Mouse (Mus musculus): ENCODE results near the gene Ece1.

The Ece1 gene

GRCm38 (mm10) chr4:137855741-137856341 is 6.2 kb upstream of the Ece1 start:
- DNase-seq (ENCODE audit: low read depth, low spot score): no peak

GRCm38 (mm10) chr4:137857116-137857515 is 4.9 kb upstream of the Ece1 start:
- peak; percentile 58 for DNase-seq (ENCODE audit: low read depth, low spot score)

- DNase-seq (ENCODE audit: low read depth, low spot score): no peak
Observed at GRCm38 (mm10) chr4:137858371-137858770, 3.7 kb upstream of the Ece1 start.

GRCm38 (mm10) chr4:137861461-137862011 is 501 bp upstream of the Ece1 start:
- DNase-seq (ENCODE audit: low read depth, low spot score): no peak

- DNase-seq (ENCODE audit: low read depth, low spot score): no peak
Observed at GRCm38 (mm10) chr4:137862516-137863240, 641 bp downstream of the Ece1 start.

GRCm38 (mm10) chr4:137864031-137864430 is 2.0 kb downstream of the Ece1 start:
- DNase-seq (ENCODE audit: low read depth, low spot score): no peak

- DNase-seq (ENCODE audit: low read depth, low spot score): no peak
Observed at GRCm38 (mm10) chr4:137864769-137865168, 2.7 kb downstream of the Ece1 start.

- DNase-seq (ENCODE audit: low read depth, low spot score): no peak
Observed at GRCm38 (mm10) chr4:137865221-137865641, 3.2 kb downstream of the Ece1 start.

- no peak for DNase-seq (ENCODE audit: low read depth, low spot score)
Observed at GRCm38 (mm10) chr4:137866206-137866863, 4.3 kb downstream of the Ece1 start.

- no peak for DNase-seq (ENCODE audit: low read depth, low spot score)
Observed at GRCm38 (mm10) chr4:137867225-137867624, 5.2 kb downstream of the Ece1 start.

GRCm38 (mm10) chr4:137867675-137868257 is 5.7 kb downstream of the Ece1 start:
- DNase-seq (ENCODE audit: low read depth, low spot score): no peak

GRCm38 (mm10) chr4:137869667-137870274 is 7.7 kb downstream of the Ece1 start:
- DNase-seq (ENCODE audit: low read depth, low spot score): no peak

- no peak for DNase-seq (ENCODE audit: low read depth, low spot score)
Observed at GRCm38 (mm10) chr4:137870979-137871378, 8.9 kb downstream of the Ece1 start.

- no peak for DNase-seq (ENCODE audit: low read depth, low spot score)
Observed at GRCm38 (mm10) chr4:137871431-137871830, 9.4 kb downstream of the Ece1 start.

GRCm38 (mm10) chr4:137874337-137874736 is 12.3 kb downstream of the Ece1 start:
- DNase-seq (ENCODE audit: low read depth, low spot score): no peak

- no peak for DNase-seq (ENCODE audit: low read depth, low spot score)
Observed at GRCm38 (mm10) chr4:137874826-137875225, 12.8 kb downstream of the Ece1 start.

- no peak for DNase-seq (ENCODE audit: low read depth, low spot score)
Observed at GRCm38 (mm10) chr4:137875466-137876092, 13.5 kb downstream of the Ece1 start.

GRCm38 (mm10) chr4:137876834-137877233 is 14.8 kb downstream of the Ece1 start:
- DNase-seq (ENCODE audit: low read depth, low spot score): no peak

- no peak for DNase-seq (ENCODE audit: low read depth, low spot score)
Observed at GRCm38 (mm10) chr4:137877432-137877881, 15.4 kb downstream of the Ece1 start.

GRCm38 (mm10) chr4:137879383-137880156 is 17.5 kb downstream of the Ece1 start:
- no peak for DNase-seq (ENCODE audit: low read depth, low spot score)

Data from c-Kit-negative CD71-positive TER-119-positive erythroid progenitor cells, embryonic 14.5 days (primary cell).